Mouse (Mus musculus) liver, embryonic 14.5 days (tissue): ENCODE results near the gene Abca4. TPM values are rescaled to one million over a fixed set of nuclear protein-coding genes. Genes with fewer than 3 reads are reported as not detected.
"Not testable (repeated sequence)": the region's sequence is repeated elsewhere in the genome, so short reads cannot be mapped to it uniquely, and the experiment has no call there.

Source experiments
- ATAC-seq: fragments of 200-750 bp; cut with Nextera tagmentation; 2 replicates; pipeline ENCODE4 v1.8.0; 2017; ENCODE audit warnings: moderate number of reproducible peaks, mild to moderate bottlenecking, moderate library complexity; ENCODE audit not compliant: insufficient read depth
- DNase-seq, 3 experiments: peaks; one replicate each; pipeline ENCODE4 v3.0.0-alpha.2; 2012 to 2013; ENCODE audit warnings: low read depth in 3 of 3, low spot score in 3 of 3
- H3K27ac ChIP-seq: fragments of 300-500 bp; sonication (generic); 2 replicates; pipeline ENCODE4 v1.5.1; 2014; ENCODE audit warnings: moderate library complexity, mild to moderate bottlenecking, control low read depth, inconsistent platforms
- H3K27me3 ChIP-seq: fragments of 300-500 bp; sonication (generic); 2 replicates; pipeline ENCODE4 v1.6.1; 2014; ENCODE audit warnings: mild to moderate bottlenecking, low read length, moderate library complexity; ENCODE audit not compliant: control insufficient read depth, insufficient read depth
- H3K36me3 ChIP-seq: fragments of 300-500 bp; sonication (generic); replicated peaks from 2 replicates; pipeline ENCODE4 v1.6.1; 2014; ENCODE audit warnings: low read depth; ENCODE audit not compliant: control insufficient read depth, insufficient read depth
- H3K4me1 ChIP-seq, 2 experiments: fragments of 200-500 bp in 1 of 2; fragments of 300-500 bp in 1 of 2; sonication (generic) in 1 of 2; replicated peaks; 2 replicates each; pipeline ENCODE4 v1.6.1; 2012 to 2014; ENCODE audit warnings: antibody characterized with exemption in 1 of 2, inconsistent platforms in 1 of 2, low read length in 1 of 2; ENCODE audit not compliant: control insufficient read depth in 2 of 2, insufficient read depth in 2 of 2
- H3K4me2 ChIP-seq: fragments of 300-500 bp; sonication (generic); 2 replicates; pipeline ENCODE4 v1.6.1; 2014; ENCODE audit warnings: low read depth, mild to moderate bottlenecking, control low read depth, moderate library complexity
- H3K4me3 ChIP-seq, 2 experiments: fragments of 200-500 bp in 1 of 2; fragments of 300-500 bp in 1 of 2; sonication (generic) in 1 of 2; 2 replicates each; pipeline ENCODE4 v1.5.1; 2012 to 2014; ENCODE audit warnings: low read depth in 2 of 2, low read length in 2 of 2, mild to moderate bottlenecking in 2 of 2, control low read depth in 1 of 2, inconsistent platforms in 1 of 2, moderate library complexity in 1 of 2; ENCODE audit not compliant: insufficient read depth in 1 of 2
- H3K9ac ChIP-seq: fragments of 300-500 bp; sonication (generic); replicated peaks from 2 replicates; pipeline ENCODE4 v1.6.1; 2014; ENCODE audit warnings: mild to moderate bottlenecking, control low read depth, moderate library complexity
- H3K9me3 ChIP-seq: fragments of 300-500 bp; sonication (generic); 2 replicates; pipeline ENCODE4 v1.6.1; 2016; ENCODE audit warnings: low read length, mixed read lengths; ENCODE audit not compliant: control insufficient read depth
- CTCF ChIP-seq: IDR thresholded peaks from 2 replicates; pipeline ENCODE4 v1.5.1; 2016; ENCODE audit warnings: antibody characterized with exemption, low read depth, control low read depth
- EP300 ChIP-seq: IDR thresholded peaks from 2 replicates; pipeline ENCODE4 v1.6.1; 2016; ENCODE audit warnings: antibody characterized with exemption, low read depth
- WGBS: fragments of 180-500 bp; shearing (Covaris S2); extraction: QIAGEN DNeasy Blood & Tissue Kit; methylation state at CpG from one replicate; pipeline ENCODE4 v1.1.7; 2014; ENCODE audit not compliant: insufficient replicate concordance; 5-methylcytosine and 5-hydroxymethylcytosine counted together
- polyA plus RNA-seq, 2 experiments: library from polyadenylated mRNA; depleted of rRNA in 1 of 2; stranded (reverse) in 1 of 2; unstranded in 1 of 2; fragments of >200 nt; fragmentation: Nextera tagmentation in 1 of 2; extraction: Ambion mirVana in 1 of 2; gene quantifications; 2 replicates each; pipeline versions ENCODE4 v1.2.1 to v1.2.3; 2012 to 2014

Gene Abca4
- polyA plus RNA-seq, 2 experiments = 0.35 to 0.53 TPM

DNA sequence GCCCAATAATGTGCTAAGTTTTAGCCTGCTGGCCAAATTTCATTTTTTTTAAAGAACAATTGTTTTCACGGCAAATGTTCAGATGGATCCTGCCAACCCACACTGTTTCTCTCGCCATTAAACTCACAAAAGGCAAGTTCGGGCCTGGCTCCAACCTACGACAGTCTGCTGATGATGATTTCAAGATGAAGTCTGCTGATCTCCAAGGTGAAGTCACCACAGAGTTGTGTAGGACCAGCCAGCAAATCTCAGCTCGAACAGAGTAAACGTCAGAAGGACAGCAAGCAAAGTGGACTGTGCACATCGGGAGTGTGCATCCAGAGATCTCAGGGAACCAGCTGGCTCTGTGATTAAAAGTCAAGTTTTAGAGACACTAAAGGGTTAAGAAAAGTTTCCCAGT is 166.6 kb downstream of the Abca4 start:
- no peak for DNase-seq
- H3K27ac ChIP-seq = no peak overlapping the region
- no peak for TF ChIP-seq CTCF
- TF ChIP-seq EP300 = no peak

DNA sequence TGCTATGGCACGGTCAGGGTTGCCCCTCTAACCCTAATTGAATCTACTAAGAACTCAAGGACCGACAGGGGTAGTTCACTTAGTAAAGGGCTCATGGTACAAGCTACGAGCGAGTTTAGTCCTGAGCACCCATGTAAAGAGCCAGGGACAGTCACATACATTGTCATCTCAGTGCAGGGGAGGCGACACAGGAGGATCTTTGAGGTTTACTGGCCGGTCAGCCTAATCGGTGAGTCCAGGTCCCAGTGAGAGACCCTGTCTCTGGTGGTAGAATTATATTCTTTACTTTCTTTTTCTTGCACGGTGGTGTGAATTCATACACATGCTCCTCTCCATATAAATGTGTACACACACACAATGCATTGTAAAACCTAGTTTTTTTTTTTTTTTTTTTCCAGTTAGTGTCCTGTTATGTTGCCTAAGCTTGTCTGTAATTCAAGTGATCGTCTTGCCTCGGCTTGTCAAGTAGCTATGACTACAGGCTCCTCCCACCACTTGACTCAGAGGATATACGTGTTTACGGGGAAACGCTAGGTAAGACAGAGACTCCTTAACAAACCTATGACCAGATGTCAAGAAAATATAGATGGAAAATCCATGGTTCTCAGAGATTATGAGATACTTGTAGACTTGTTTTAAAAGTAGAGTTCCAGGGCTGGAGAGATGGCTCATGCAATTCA is 167.3 kb downstream of the Abca4 start:
- 68% methylated on average over 13 of the region's 13 CpGs for WGBS
- ATAC-seq (no peak), DNase-seq (no peak)
- Histone ChIP-seq H3K27ac (no peak overlapping the region), H3K4me3 (no peak overlapping the region), H3K36me3 (no peaks in the 10 kb centered on the region), H3K27me3 (no peaks in the 10 kb centered on the region), H3K9me3 (no peaks in the 10 kb centered on the region), H3K4me1 (peaks cover 0 to 8% of the 10 kb centered on the region in 2 experiments; a peak in 2 of 4 replicates), H3K9ac (no peak overlapping the region), H3K4me2 (no peak overlapping the region)
- TF ChIP-seq CTCF (no peak), EP300 (no peak)

More for the DNA sequence above, 166.6 kb downstream of the Abca4 start:
- Histone ChIP-seq H3K9me3 (no peaks in the 10 kb centered on the region), H3K4me1 (peaks cover 0 to 9% of the 10 kb centered on the region in 2 experiments; a peak in 2 of 4 replicates), H3K9ac (no peak overlapping the region), H3K4me3 (no peak overlapping the region), H3K27me3 (no peaks in the 10 kb centered on the region), H3K4me2 (no peak overlapping the region), H3K36me3 (no peaks in the 10 kb centered on the region)
- 66% methylated on average over 7 of the region's 7 CpGs for WGBS
- no peak for ATAC-seq

DNA sequence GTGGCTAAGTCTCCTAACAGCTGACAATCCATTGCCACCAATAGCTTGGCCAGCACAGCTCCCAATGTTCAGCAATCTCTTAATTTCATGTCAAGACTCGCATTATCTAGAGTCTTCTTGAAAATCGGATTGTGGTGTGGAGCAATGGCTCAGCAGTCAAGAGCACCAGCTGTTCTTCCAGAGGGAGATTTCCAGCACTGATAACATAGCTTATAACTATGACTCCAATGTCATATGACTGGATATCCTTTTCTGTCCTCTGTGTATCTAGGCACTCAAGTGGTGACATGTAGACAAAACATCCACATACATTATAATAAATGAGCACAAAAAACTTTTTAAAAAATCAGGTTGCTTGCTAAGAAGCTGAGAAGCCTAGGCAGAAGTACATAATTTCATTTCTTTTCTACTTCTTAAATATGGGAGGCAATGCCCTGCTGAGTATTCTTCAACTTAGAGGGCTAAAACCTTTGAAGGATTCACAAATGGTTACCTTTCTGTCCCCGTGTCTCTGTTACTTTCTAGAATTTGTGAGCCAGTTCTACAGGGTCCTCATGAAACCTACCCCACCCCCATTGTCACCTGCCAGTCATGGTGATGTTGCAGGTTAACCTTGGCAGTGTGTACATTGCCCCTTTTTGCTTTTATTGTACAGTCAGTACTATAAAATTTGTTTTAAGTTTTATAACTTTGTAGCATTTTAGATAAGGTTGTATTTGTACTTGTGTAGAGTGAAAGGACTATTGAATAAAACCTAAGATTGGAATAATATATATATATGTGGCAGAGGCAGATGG is 177.2 kb downstream of the Abca4 start:
- no peaks in the 10 kb centered on the region for H3K36me3 ChIP-seq
- no peak overlapping the region for H3K4me3 ChIP-seq
- no peak overlapping the region for H3K4me2 ChIP-seq
- DNase-seq = no peak
- no peak overlapping the region for H3K9ac ChIP-seq
- ATAC-seq = no peak
- no peaks in the 10 kb centered on the region for H3K27me3 ChIP-seq
- no peaks in the 10 kb centered on the region for H3K9me3 ChIP-seq
- TF ChIP-seq EP300 (no peak), CTCF (no peak)
- 50% methylated on average over 3 of the region's 3 CpGs for WGBS
- no peak overlapping the region for H3K27ac ChIP-seq
- no peaks in the 10 kb centered on the region for H3K4me1 ChIP-seq

DNA sequence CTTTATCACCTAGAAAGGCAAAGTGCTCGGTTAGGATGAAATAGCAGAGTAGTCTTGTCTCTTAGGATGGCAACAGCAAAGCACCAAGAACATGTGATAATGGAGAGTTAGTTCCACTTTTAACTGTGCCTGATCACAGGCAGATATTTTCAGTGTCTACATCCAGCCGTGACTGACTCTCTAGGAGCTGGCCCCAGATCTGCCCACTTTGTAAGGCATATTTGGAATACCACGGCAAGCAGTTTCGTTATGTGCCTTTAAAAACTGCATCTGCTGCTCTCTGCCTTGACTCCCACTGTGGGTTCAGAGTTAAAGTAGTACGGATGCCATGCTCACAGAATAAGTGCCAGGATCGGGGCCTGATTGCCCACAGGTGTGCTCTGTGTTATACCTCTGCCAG is 182.7 kb downstream of the Abca4 start:
- not testable (repeated sequence) for ATAC-seq, H3K9me3 ChIP-seq, DNase-seq, H3K4me1 ChIP-seq, H3K27me3 ChIP-seq, H3K36me3 ChIP-seq, H3K4me3 ChIP-seq, H3K9ac ChIP-seq, H3K27ac ChIP-seq, H3K4me2 ChIP-seq
- WGBS = 56% methylated on average over 6 of the region's 6 CpGs

Other genes starting within 250 kb of the Abca4 start
- 3.6 and 6.1 TPM in 2 replicates for gene Abcd3, start 229.1 kb upstream of the Abca4 start, polyA plus RNA-seq (2012; rRNA removed)
- 16.5 and 18.8 TPM in 2 replicates for gene Abcd3, start 229.1 kb upstream of the Abca4 start, polyA plus RNA-seq (2014; fragmentation: Nextera tagmentation; extraction: Ambion mirVana)
- gene Arhgap29, start 91.9 kb upstream of the Abca4 start, polyA plus RNA-seq (2012; rRNA removed) = 3.4 and 3.9 TPM in 2 replicates
- 5.3 and 6.2 TPM in 2 replicates for gene Arhgap29, start 91.9 kb upstream of the Abca4 start, polyA plus RNA-seq (2014; fragmentation: Nextera tagmentation; extraction: Ambion mirVana)
- gene Gclm, start 201.1 kb downstream of the Abca4 start, polyA plus RNA-seq (2012; rRNA removed) = 95.7 and 140 TPM in 2 replicates
- gene Gclm, start 201.1 kb downstream of the Abca4 start, polyA plus RNA-seq (2014; fragmentation: Nextera tagmentation; extraction: Ambion mirVana) = 360 and 422 TPM in 2 replicates
- gene Dnttip2, start 229.9 kb downstream of the Abca4 start, polyA plus RNA-seq (2012; rRNA removed) = 12.2 and 24.0 TPM in 2 replicates
- 36.5 and 37.0 TPM in 2 replicates for gene Dnttip2, start 229.9 kb downstream of the Abca4 start, polyA plus RNA-seq (2014; fragmentation: Nextera tagmentation; extraction: Ambion mirVana)
- gene Bcar3, start 249.7 kb downstream of the Abca4 start, polyA plus RNA-seq (2012; rRNA removed) = 3.5 and 4.2 TPM in 2 replicates
- gene Bcar3, start 249.7 kb downstream of the Abca4 start, polyA plus RNA-seq (2014; fragmentation: Nextera tagmentation; extraction: Ambion mirVana) = 3.1 and 3.5 TPM in 2 replicates